Mouse (Mus musculus): ENCODE data around the gene Gpd1. TPM values are rescaled to one million over a fixed set of nuclear protein-coding genes. Genes with fewer than 3 reads are reported as not detected.
A peak's percentile ranks its signal among the peaks of the same experiment; 100 is the strongest.
"Not testable (repeated sequence)": the region's sequence is repeated elsewhere in the genome, so short reads cannot be mapped to it uniquely, and the experiment has no call there.

Gpd1 gene
- polyA plus RNA-seq, 1 experiment from 2014 or later: 124 TPM

GRCm38 (mm10) chr15:99768761-99769160 lies 51.4 kb downstream of the Gpd1 start:
- Histone ChIP-seq H3K9me3 (ENCODE audit: control insufficient read depth) (no peaks in the 10 kb centered on the region), H3K4me1 (replicated peaks; ENCODE audit: control insufficient read depth, insufficient read depth, low read length) (no peaks in the 10 kb centered on the region; the same call in 1 of the 2 replicates), H3K9ac (ENCODE audit: low read depth, low read length) (no peak overlapping the region), H3K4me2 (replicated peaks; ENCODE audit: low read depth) (no peak overlapping the region), H3K36me3 (ENCODE audit: control insufficient read depth, insufficient read depth) (no peaks in the 10 kb centered on the region; the same call in 1 of the 2 replicates), H3K4me3 (ENCODE audit: low read depth, low read length) (no peak overlapping the region), H3K27ac (ENCODE audit: low read depth, low read length) (no peak overlapping the region), H3K27me3 (replicated peaks; ENCODE audit: control insufficient read depth, insufficient read depth, low read length) (no peaks in the 10 kb centered on the region)
- no peak for ATAC-seq
- WGBS: 73% methylated on average over 1 of the region's 1 CpGs
- TF ChIP-seq CTCF (IDR thresholded peaks at IDR 0.05; ENCODE audit: low read depth): no peak

- peak overlapping the region; percentile 82; the same call in 1 of the 2 replicates for H3K27ac ChIP-seq (ENCODE audit: low read depth, low read length)
Observed at GRCm38 (mm10) chr15:99771004-99771500, 53.7 kb downstream of the Gpd1 start.

GRCm38 (mm10) chr15:99771601-99772276 lies 54.4 kb downstream of the Gpd1 start:
- peak overlapping the region; percentile 92 for H3K4me2 ChIP-seq (replicated peaks; ENCODE audit: low read depth)
- no peaks in the 10 kb centered on the region for H3K27me3 ChIP-seq (replicated peaks; ENCODE audit: control insufficient read depth, insufficient read depth, low read length)
- no peaks in the 10 kb centered on the region; the same call in 1 of the 2 replicates for H3K4me1 ChIP-seq (replicated peaks; ENCODE audit: control insufficient read depth, insufficient read depth, low read length)
- H3K36me3 ChIP-seq (ENCODE audit: control insufficient read depth, insufficient read depth): no peaks in the 10 kb centered on the region; the same call in 1 of the 2 replicates
- H3K9ac ChIP-seq (ENCODE audit: low read depth, low read length): peak overlapping the region; percentile 73
- H3K27ac ChIP-seq (ENCODE audit: low read depth, low read length): peak overlapping the region; percentile 82
- peak overlapping the region; percentile 84 for H3K4me3 ChIP-seq (ENCODE audit: low read depth, low read length)
- peak; percentile 50 for ATAC-seq
- H3K9me3 ChIP-seq (ENCODE audit: control insufficient read depth): no peaks in the 10 kb centered on the region
- under 1% methylated on average over 46 of the region's 59 CpGs for WGBS
- TF ChIP-seq CTCF (IDR thresholded peaks at IDR 0.05; ENCODE audit: low read depth): no peak

More at GRCm38 (mm10) chr15:99771004-99771500, 53.7 kb downstream of the Gpd1 start:
- no peak for TF ChIP-seq CTCF (IDR thresholded peaks at IDR 0.05; ENCODE audit: low read depth)
- Histone ChIP-seq H3K4me3 (ENCODE audit: low read depth, low read length) (peak overlapping the region; percentile 84), H3K9me3 (ENCODE audit: control insufficient read depth) (no peaks in the 10 kb centered on the region), H3K4me2 (replicated peaks; ENCODE audit: low read depth) (peak overlapping the region; percentile 92), H3K4me1 (replicated peaks; ENCODE audit: control insufficient read depth, insufficient read depth, low read length) (no peaks in the 10 kb centered on the region; the same call in 1 of the 2 replicates), H3K27me3 (replicated peaks; ENCODE audit: control insufficient read depth, insufficient read depth, low read length) (no peaks in the 10 kb centered on the region), H3K9ac (ENCODE audit: low read depth, low read length) (peak overlapping the region; percentile 73), H3K36me3 (ENCODE audit: control insufficient read depth, insufficient read depth) (no peaks in the 10 kb centered on the region)
- 4% methylated on average over 5 of the region's 5 CpGs for WGBS
- no peak for ATAC-seq

GRCm38 (mm10) chr15:99772277-99772880 lies 55.1 kb downstream of the Gpd1 start:
- H3K36me3 ChIP-seq (ENCODE audit: control insufficient read depth, insufficient read depth): no peaks in the 10 kb centered on the region; the same call in 1 of the 2 replicates
- WGBS: under 1% methylated on average over 33 of the region's 41 CpGs
- H3K27ac ChIP-seq (ENCODE audit: low read depth, low read length): peak overlapping the region; percentile 82
- no peaks in the 10 kb centered on the region for H3K27me3 ChIP-seq (replicated peaks; ENCODE audit: control insufficient read depth, insufficient read depth, low read length)
- H3K9me3 ChIP-seq (ENCODE audit: control insufficient read depth): no peaks in the 10 kb centered on the region
- TF ChIP-seq CTCF (IDR thresholded peaks at IDR 0.05; ENCODE audit: low read depth): peak; percentile 49
- H3K4me2 ChIP-seq (replicated peaks; ENCODE audit: low read depth): peak overlapping the region; percentile 92
- H3K4me3 ChIP-seq (ENCODE audit: low read depth, low read length): peak overlapping the region; percentile 84
- peak overlapping the region; percentile 73 for H3K9ac ChIP-seq (ENCODE audit: low read depth, low read length)
- ATAC-seq: peak; percentile 92
- no peaks in the 10 kb centered on the region; the same call in 1 of the 2 replicates for H3K4me1 ChIP-seq (replicated peaks; ENCODE audit: control insufficient read depth, insufficient read depth, low read length)

GRCm38 (mm10) chr15:99772881-99772924 lies 55.4 kb downstream of the Gpd1 start, which contains the start of gene Cers5:
Cers5 (minus strand) TSS chr15:99772885.
- H3K4me1 ChIP-seq (replicated peaks; ENCODE audit: control insufficient read depth, insufficient read depth, low read length); H3K27me3 ChIP-seq (replicated peaks; ENCODE audit: control insufficient read depth, insufficient read depth, low read length); H3K36me3 ChIP-seq (ENCODE audit: control insufficient read depth, insufficient read depth); ATAC-seq; H3K9me3 ChIP-seq (ENCODE audit: control insufficient read depth): not testable (repeated sequence)
- Histone ChIP-seq H3K27ac (ENCODE audit: low read depth, low read length) (peak within 1 kb of the TSS; percentile 82), H3K9ac (ENCODE audit: low read depth, low read length) (peak within 1 kb of the TSS; percentile 73), H3K4me3 (ENCODE audit: low read depth, low read length) (peak within 1 kb of the TSS; percentile 84), H3K4me2 (replicated peaks; ENCODE audit: low read depth) (peak within 1 kb of the TSS; percentile 92)

GRCm38 (mm10) chr15:99772925-99773324 lies 55.6 kb downstream of the Gpd1 start:
- Histone ChIP-seq H3K9ac (ENCODE audit: low read depth, low read length) (no peak overlapping the region), H3K4me1 (replicated peaks; ENCODE audit: control insufficient read depth, insufficient read depth, low read length) (no peaks in the 10 kb centered on the region; the same call in 1 of the 2 replicates), H3K4me2 (replicated peaks; ENCODE audit: low read depth) (no peak overlapping the region; the same call in 1 of the 2 replicates), H3K27ac (ENCODE audit: low read depth, low read length) (no peak overlapping the region), H3K4me3 (ENCODE audit: low read depth, low read length) (no peak overlapping the region), H3K36me3 (ENCODE audit: control insufficient read depth, insufficient read depth) (peaks cover 5% of the 10 kb centered on the region; the same call in 1 of the 2 replicates), H3K9me3 (ENCODE audit: control insufficient read depth) (no peaks in the 10 kb centered on the region), H3K27me3 (replicated peaks; ENCODE audit: control insufficient read depth, insufficient read depth, low read length) (no peaks in the 10 kb centered on the region)
- no peak for TF ChIP-seq CTCF (IDR thresholded peaks at IDR 0.05; ENCODE audit: low read depth)
- WGBS: 47% methylated on average over 3 of the region's 3 CpGs
- ATAC-seq: no peak

Other genes starting within 250 kb of the Gpd1 start
- 12.6 and 13.2 TPM in 2 replicates for gene Bcdin3d, start 242.8 kb upstream of the Gpd1 start, polyA plus RNA-seq (2015; fragmentation: Nextera tagmentation; extraction: Ambion mirVana)
- gene Faim2, start 189.3 kb upstream of the Gpd1 start, polyA plus RNA-seq (2015; fragmentation: Nextera tagmentation; extraction: Ambion mirVana): 1.5 and 1.6 TPM in 2 replicates
- not detected in 2 replicates for gene Aqp2, start 138.5 kb upstream of the Gpd1 start, polyA plus RNA-seq (2015; fragmentation: Nextera tagmentation; extraction: Ambion mirVana)
- 0.14 TPM in 1 of 2 replicates, not detected in the other for gene Aqp5, start 126.7 kb upstream of the Gpd1 start, polyA plus RNA-seq (2015; fragmentation: Nextera tagmentation; extraction: Ambion mirVana)
- not detected in 2 replicates for gene Aqp6, start 116.1 kb upstream of the Gpd1 start, polyA plus RNA-seq (2015; fragmentation: Nextera tagmentation; extraction: Ambion mirVana)
- gene Racgap1, start 65.9 kb upstream of the Gpd1 start, polyA plus RNA-seq (2015; fragmentation: Nextera tagmentation; extraction: Ambion mirVana): 23.2 and 25.7 TPM in 2 replicates
- gene Asic1, start 47.1 kb upstream of the Gpd1 start, polyA plus RNA-seq (2015; fragmentation: Nextera tagmentation; extraction: Ambion mirVana): 1.4 and 2.1 TPM in 2 replicates
- 13.2 and 13.3 TPM in 2 replicates for gene Smarcd1, start 15.4 kb upstream of the Gpd1 start, polyA plus RNA-seq (2015; fragmentation: Nextera tagmentation; extraction: Ambion mirVana)
- 1.2 and 3.0 TPM in 2 replicates for gene Gm17349, start 12.0 kb upstream of the Gpd1 start, polyA plus RNA-seq (2015; fragmentation: Nextera tagmentation; extraction: Ambion mirVana)
- 298 and 301 TPM in 2 replicates for gene Cox14, start 8.1 kb downstream of the Gpd1 start, polyA plus RNA-seq (2015; fragmentation: Nextera tagmentation; extraction: Ambion mirVana)
- 18.7 and 19.2 TPM in 2 replicates for gene Cers5, start 55.4 kb downstream of the Gpd1 start, polyA plus RNA-seq (2015; fragmentation: Nextera tagmentation; extraction: Ambion mirVana)
- gene Lima1, start 157.9 kb downstream of the Gpd1 start, polyA plus RNA-seq (2015; fragmentation: Nextera tagmentation; extraction: Ambion mirVana): 64.3 and 78.9 TPM in 2 replicates
- not detected in 2 replicates for gene Fam186a, start 249.5 kb downstream of the Gpd1 start, polyA plus RNA-seq (2015; fragmentation: Nextera tagmentation; extraction: Ambion mirVana)